Mouse (Mus musculus): ENCODE data around the gene Pdk2. TPM values are rescaled to one million over a fixed set of nuclear protein-coding genes. Genes with fewer than 3 reads are reported as not detected.

Pdk2 gene
- polyA plus RNA-seq, 1 experiment from 2014 or later: 29.8 TPM

DNA sequence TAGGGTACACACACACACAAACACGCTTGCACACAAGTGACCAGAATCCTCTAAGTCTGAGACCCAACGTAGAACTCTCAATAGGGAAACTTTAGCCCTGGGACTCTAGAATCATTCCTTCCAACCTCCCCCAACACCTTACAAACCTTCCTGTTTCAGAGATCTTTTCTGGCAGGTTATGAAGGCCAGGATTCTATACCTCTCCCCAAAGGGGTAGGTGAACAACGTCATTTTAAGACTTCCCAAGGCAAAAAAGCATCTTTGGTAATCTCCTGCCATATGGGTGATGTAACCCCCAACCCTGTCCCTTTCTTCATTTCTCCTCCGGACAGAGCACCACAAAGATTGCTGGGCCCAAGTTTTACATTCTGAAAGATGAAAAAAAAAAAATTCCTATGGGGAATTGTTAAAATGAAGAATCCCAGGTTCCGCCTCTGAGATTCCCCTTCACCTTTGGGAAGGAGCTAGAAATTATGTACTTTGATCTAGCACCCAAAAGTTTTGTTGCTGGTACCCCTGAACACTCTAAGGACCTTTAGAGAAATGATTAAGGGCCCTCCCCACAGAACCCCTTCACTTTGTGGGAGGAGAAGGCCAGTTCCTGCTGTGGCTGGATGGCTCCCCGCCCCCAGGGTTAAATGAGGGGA, 50.9 kb downstream of the Pdk2 start:
- peak overlapping the region; percentile 93 for H3K27ac ChIP-seq (replicated peaks)
- H3K4me1 ChIP-seq (replicated peaks; ENCODE audit: control insufficient read depth, insufficient read depth): peaks cover 17% of the 10 kb centered on the region; the same call in 1 of the 2 replicates
- ATAC-seq (ENCODE audit: low FRiP score, low TSS enrichment) (no peak), DNase-seq (ENCODE audit: low spot score) (no peak)
- no peaks in the 10 kb centered on the region for H3K9me3 ChIP-seq (ENCODE audit: control insufficient read depth, low read length)
- peak overlapping the region; percentile 99 for H3K4me2 ChIP-seq (replicated peaks; ENCODE audit: low read depth)
- no peaks in the 10 kb centered on the region for H3K36me3 ChIP-seq (ENCODE audit: control insufficient read depth, insufficient read depth, low read length)
- TF ChIP-seq CTCF (IDR thresholded peaks at IDR 0.05; ENCODE audit: low read depth) (no peak), EP300 (optimal IDR thresholded peaks at IDR 0.05) (no peak)
- peak overlapping the region; percentile 90 for H3K4me3 ChIP-seq (ENCODE audit: low read depth, low read length)
- 44% methylated on average over 6 of the region's 6 CpGs for WGBS
- no peaks in the 10 kb centered on the region for H3K27me3 ChIP-seq (ENCODE audit: control insufficient read depth, insufficient read depth, low read length)
- H3K9ac ChIP-seq (ENCODE audit: low read length): peak overlapping the region; percentile 38

GRCm38 (mm10) chr11:94989562-94990017, 51.6 kb downstream of the Pdk2 start:
- H3K36me3 ChIP-seq (ENCODE audit: control insufficient read depth, insufficient read depth, low read length): no peaks in the 10 kb centered on the region
- H3K9me3 ChIP-seq (ENCODE audit: control insufficient read depth, low read length): no peaks in the 10 kb centered on the region
- peak overlapping the region; percentile 89 for H3K27ac ChIP-seq (replicated peaks)
- H3K9ac ChIP-seq (ENCODE audit: low read length): peak overlapping the region; percentile 54
- no peaks in the 10 kb centered on the region for H3K27me3 ChIP-seq (ENCODE audit: control insufficient read depth, insufficient read depth, low read length)
- peak; percentile 33; the same call in 1 of the 2 replicates for TF ChIP-seq CTCF (IDR thresholded peaks at IDR 0.05; ENCODE audit: low read depth)
- TF ChIP-seq EP300 (optimal IDR thresholded peaks at IDR 0.05): peak; percentile 49
- peak overlapping the region; percentile 99 for H3K4me2 ChIP-seq (replicated peaks; ENCODE audit: low read depth)
- H3K4me3 ChIP-seq (ENCODE audit: low read depth, low read length): peak overlapping the region; percentile 37
- DNase-seq (ENCODE audit: low spot score) (peak; percentile 86), ATAC-seq (ENCODE audit: low FRiP score, low TSS enrichment) (peak; percentile 58)
- WGBS: under 1% methylated on average over 12 of the region's 12 CpGs
- peaks cover 13% of the 10 kb centered on the region; the same call in 1 of the 2 replicates for H3K4me1 ChIP-seq (replicated peaks; ENCODE audit: control insufficient read depth, insufficient read depth)

DNA sequence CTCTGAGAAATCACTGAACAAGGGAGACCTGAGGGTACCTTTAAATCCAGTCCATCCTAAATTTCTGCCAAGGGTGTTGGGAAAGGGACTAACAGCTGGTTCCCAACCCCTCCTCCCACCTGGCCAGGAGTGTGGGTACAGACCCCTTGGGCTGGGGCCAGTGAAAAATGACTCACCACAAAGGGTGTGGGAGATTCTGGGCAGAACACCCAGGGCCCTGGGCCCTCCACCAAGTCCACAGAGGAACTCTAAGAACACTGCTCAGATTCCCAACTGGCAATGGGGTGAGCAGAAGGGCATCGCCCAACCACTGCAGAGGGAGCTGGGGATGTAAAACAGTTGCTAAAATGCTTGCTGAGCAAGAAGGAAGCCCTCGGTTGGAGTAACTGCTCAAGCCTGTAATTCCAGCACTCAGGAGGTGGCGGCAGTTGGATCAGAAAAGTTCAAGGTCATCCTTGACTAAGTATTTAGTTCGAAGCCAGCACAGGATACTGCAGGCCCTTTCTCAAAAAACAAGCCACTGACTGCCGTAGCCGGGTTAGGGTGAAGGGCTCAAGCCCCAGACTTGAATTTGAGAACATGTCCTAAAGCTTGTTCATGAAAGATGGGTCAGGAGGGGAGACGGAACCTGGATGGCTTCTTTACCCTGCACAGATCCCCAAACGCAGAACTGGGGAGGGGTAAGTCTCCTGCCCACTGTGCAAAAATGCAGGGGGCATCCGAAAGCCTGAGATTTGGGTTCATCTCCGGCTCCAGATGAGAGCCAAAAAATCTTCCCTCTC, 52.2 kb downstream of the Pdk2 start:
- DNase-seq (ENCODE audit: low spot score) (no peak), ATAC-seq (ENCODE audit: low FRiP score, low TSS enrichment) (no peak)
- no peaks in the 10 kb centered on the region for H3K27me3 ChIP-seq (ENCODE audit: control insufficient read depth, insufficient read depth, low read length)
- WGBS: 11% methylated on average over 10 of the region's 10 CpGs
- peaks cover 10% of the 10 kb centered on the region; the same call in 1 of the 2 replicates for H3K4me1 ChIP-seq (replicated peaks; ENCODE audit: control insufficient read depth, insufficient read depth)
- H3K4me3 ChIP-seq (ENCODE audit: low read depth, low read length): peak overlapping the region; percentile 37
- no peaks in the 10 kb centered on the region for H3K9me3 ChIP-seq (ENCODE audit: control insufficient read depth, low read length)
- TF ChIP-seq CTCF (IDR thresholded peaks at IDR 0.05; ENCODE audit: low read depth) (no peak), EP300 (optimal IDR thresholded peaks at IDR 0.05) (no peak)
- H3K4me2 ChIP-seq (replicated peaks; ENCODE audit: low read depth): peak overlapping the region; percentile 99
- H3K36me3 ChIP-seq (ENCODE audit: control insufficient read depth, insufficient read depth, low read length): no peaks in the 10 kb centered on the region
- H3K27ac ChIP-seq (replicated peaks): peak overlapping the region; percentile 89
- peak overlapping the region; percentile 54 for H3K9ac ChIP-seq (ENCODE audit: low read length)

GRCm38 (mm10) chr11:94987851-94988250, 53.3 kb downstream of the Pdk2 start:
- no peaks in the 10 kb centered on the region for H3K27me3 ChIP-seq (ENCODE audit: control insufficient read depth, insufficient read depth, low read length)
- H3K4me2 ChIP-seq (replicated peaks; ENCODE audit: low read depth): no peak overlapping the region
- no peak for ATAC-seq (ENCODE audit: low FRiP score, low TSS enrichment)
- TF ChIP-seq EP300 (optimal IDR thresholded peaks at IDR 0.05) (no peak), CTCF (IDR thresholded peaks at IDR 0.05; ENCODE audit: low read depth) (no peak)
- no peak for DNase-seq (ENCODE audit: low spot score)
- no peaks in the 10 kb centered on the region for H3K36me3 ChIP-seq (ENCODE audit: control insufficient read depth, insufficient read depth, low read length)
- no peak overlapping the region for H3K4me3 ChIP-seq (ENCODE audit: low read depth, low read length)
- no peaks in the 10 kb centered on the region for H3K9me3 ChIP-seq (ENCODE audit: control insufficient read depth, low read length)
- 73% methylated on average over 8 of the region's 8 CpGs for WGBS
- H3K9ac ChIP-seq (ENCODE audit: low read length): no peak overlapping the region
- peaks cover 5% of the 10 kb centered on the region; the same call in 1 of the 2 replicates for H3K4me1 ChIP-seq (replicated peaks; ENCODE audit: control insufficient read depth, insufficient read depth)
- peak overlapping the region; percentile 89 for H3K27ac ChIP-seq (replicated peaks)

GRCm38 (mm10) chr11:94987341-94987740, 53.8 kb downstream of the Pdk2 start:
- Histone ChIP-seq H3K27me3 (ENCODE audit: control insufficient read depth, insufficient read depth, low read length) (no peaks in the 10 kb centered on the region), H3K9ac (ENCODE audit: low read length) (no peak overlapping the region), H3K4me3 (ENCODE audit: low read depth, low read length) (no peak overlapping the region), H3K36me3 (ENCODE audit: control insufficient read depth, insufficient read depth, low read length) (no peaks in the 10 kb centered on the region), H3K4me1 (replicated peaks; ENCODE audit: control insufficient read depth, insufficient read depth) (peaks cover 5% of the 10 kb centered on the region; the same call in 1 of the 2 replicates), H3K27ac (replicated peaks) (0 out of 2 replicates have a peak overlapping the region, but pooled peaks have one; percentile 35), H3K4me2 (replicated peaks; ENCODE audit: low read depth) (no peak overlapping the region), H3K9me3 (ENCODE audit: control insufficient read depth, low read length) (no peaks in the 10 kb centered on the region)
- WGBS: 42% methylated on average over 6 of the region's 6 CpGs
- no peak for ATAC-seq (ENCODE audit: low FRiP score, low TSS enrichment)
- TF ChIP-seq EP300 (optimal IDR thresholded peaks at IDR 0.05): no peak
- TF ChIP-seq CTCF (IDR thresholded peaks at IDR 0.05; ENCODE audit: low read depth): no peak
- no peak for DNase-seq (ENCODE audit: low spot score)

Measured in stomach, postnatal 0 days (tissue).